Mouse (Mus musculus) liver, embryonic 14.5 days (tissue): ENCODE data around the gene Zfr. TPM values are rescaled to one million over a fixed set of nuclear protein-coding genes. Genes with fewer than 3 reads are reported as not detected.
"Not testable (repeated sequence)": the region's sequence is repeated elsewhere in the genome, so short reads cannot be mapped to it uniquely, and the experiment has no call there.

Source experiments
- ATAC-seq: fragments of 200-750 bp; cut with Nextera tagmentation; 2 replicates; pipeline ENCODE4 v1.8.0; 2017; ENCODE audit warnings: moderate number of reproducible peaks, mild to moderate bottlenecking, moderate library complexity; ENCODE audit not compliant: insufficient read depth
- DNase-seq, 3 experiments: peaks; one replicate each; pipeline ENCODE4 v3.0.0-alpha.2; 2012 to 2013; ENCODE audit warnings: low read depth in 3 of 3, low spot score in 3 of 3
- H3K27ac ChIP-seq: fragments of 300-500 bp; sonication (generic); 2 replicates; pipeline ENCODE4 v1.5.1; 2014; ENCODE audit warnings: moderate library complexity, mild to moderate bottlenecking, control low read depth, inconsistent platforms
- H3K27me3 ChIP-seq: fragments of 300-500 bp; sonication (generic); 2 replicates; pipeline ENCODE4 v1.6.1; 2014; ENCODE audit warnings: mild to moderate bottlenecking, low read length, moderate library complexity; ENCODE audit not compliant: control insufficient read depth, insufficient read depth
- H3K36me3 ChIP-seq: fragments of 300-500 bp; sonication (generic); replicated peaks from 2 replicates; pipeline ENCODE4 v1.6.1; 2014; ENCODE audit warnings: low read depth; ENCODE audit not compliant: control insufficient read depth, insufficient read depth
- H3K4me1 ChIP-seq, 2 experiments: fragments of 200-500 bp in 1 of 2; fragments of 300-500 bp in 1 of 2; sonication (generic) in 1 of 2; replicated peaks; 2 replicates each; pipeline ENCODE4 v1.6.1; 2012 to 2014; ENCODE audit warnings: antibody characterized with exemption in 1 of 2, inconsistent platforms in 1 of 2, low read length in 1 of 2; ENCODE audit not compliant: control insufficient read depth in 2 of 2, insufficient read depth in 2 of 2
- H3K4me2 ChIP-seq: fragments of 300-500 bp; sonication (generic); 2 replicates; pipeline ENCODE4 v1.6.1; 2014; ENCODE audit warnings: low read depth, mild to moderate bottlenecking, control low read depth, moderate library complexity
- H3K4me3 ChIP-seq, 2 experiments: fragments of 200-500 bp in 1 of 2; fragments of 300-500 bp in 1 of 2; sonication (generic) in 1 of 2; 2 replicates each; pipeline ENCODE4 v1.5.1; 2012 to 2014; ENCODE audit warnings: low read depth in 2 of 2, low read length in 2 of 2, mild to moderate bottlenecking in 2 of 2, control low read depth in 1 of 2, inconsistent platforms in 1 of 2, moderate library complexity in 1 of 2; ENCODE audit not compliant: insufficient read depth in 1 of 2
- H3K9ac ChIP-seq: fragments of 300-500 bp; sonication (generic); replicated peaks from 2 replicates; pipeline ENCODE4 v1.6.1; 2014; ENCODE audit warnings: mild to moderate bottlenecking, control low read depth, moderate library complexity
- H3K9me3 ChIP-seq: fragments of 300-500 bp; sonication (generic); 2 replicates; pipeline ENCODE4 v1.6.1; 2016; ENCODE audit warnings: low read length, mixed read lengths; ENCODE audit not compliant: control insufficient read depth
- CTCF ChIP-seq: IDR thresholded peaks from 2 replicates; pipeline ENCODE4 v1.5.1; 2016; ENCODE audit warnings: antibody characterized with exemption, low read depth, control low read depth
- EP300 ChIP-seq: IDR thresholded peaks from 2 replicates; pipeline ENCODE4 v1.6.1; 2016; ENCODE audit warnings: antibody characterized with exemption, low read depth
- WGBS: fragments of 180-500 bp; shearing (Covaris S2); extraction: QIAGEN DNeasy Blood & Tissue Kit; methylation state at CpG from one replicate; pipeline ENCODE4 v1.1.7; 2014; ENCODE audit not compliant: insufficient replicate concordance; 5-methylcytosine and 5-hydroxymethylcytosine counted together
- polyA plus RNA-seq, 2 experiments: library from polyadenylated mRNA; depleted of rRNA in 1 of 2; stranded (reverse) in 1 of 2; unstranded in 1 of 2; fragments of >200 nt; fragmentation: Nextera tagmentation in 1 of 2; extraction: Ambion mirVana in 1 of 2; gene quantifications; 2 replicates each; pipeline versions ENCODE4 v1.2.1 to v1.2.3; 2012 to 2014

The Zfr gene
- polyA plus RNA-seq, 2 experiments: 21.8 to 42.2 TPM

DNA sequence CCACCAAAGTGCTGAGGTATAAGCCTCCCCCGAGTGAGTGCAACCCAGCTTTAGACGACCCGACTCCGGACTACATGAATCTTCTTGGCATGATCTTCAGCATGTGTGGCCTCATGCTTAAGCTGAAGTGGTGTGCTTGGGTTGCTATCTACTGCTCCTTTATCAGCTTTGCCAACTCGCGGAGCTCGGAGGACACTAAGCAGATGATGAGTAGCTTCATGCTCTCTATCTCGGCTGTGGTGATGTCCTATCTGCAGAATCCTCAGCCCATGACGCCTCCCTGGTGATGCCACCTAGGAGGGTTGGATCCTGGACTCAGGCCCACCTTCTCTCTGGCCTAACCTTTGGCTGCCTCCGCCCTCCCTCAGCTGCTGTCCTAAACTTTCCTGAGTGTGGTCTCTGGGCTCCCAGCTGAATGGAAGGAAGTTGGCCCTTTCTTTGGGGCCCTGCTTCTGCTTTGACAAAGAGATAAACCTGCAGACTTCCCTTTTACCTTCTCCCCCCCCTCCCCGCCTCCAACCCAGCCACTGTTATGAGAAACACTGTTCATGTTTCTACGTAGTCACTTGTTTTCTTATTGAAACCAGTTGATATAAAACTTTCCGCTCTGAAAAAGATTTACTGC, 63.7 kb downstream of the Zfr start:
- not testable (repeated sequence) for H3K27me3 ChIP-seq, H3K4me2 ChIP-seq, DNase-seq, H3K27ac ChIP-seq, H3K4me3 ChIP-seq, H3K9me3 ChIP-seq, H3K9ac ChIP-seq
- peaks cover 2 to 11% of the 10 kb centered on the region in 2 experiments; a peak in 3 of 4 replicates for H3K4me1 ChIP-seq
- H3K36me3 ChIP-seq: peaks cover 43% of the 10 kb centered on the region
- 17% methylated on average over 13 of the region's 13 CpGs for WGBS
- peak; percentile 45 for TF ChIP-seq EP300
- ATAC-seq: peak; percentile 88

GRCm38 (mm10) chr15:12193880-12194816, 76.5 kb downstream of the Zfr start:
- TF ChIP-seq EP300 (peak; percentile 74), CTCF (no peak)
- H3K27me3 ChIP-seq: no peaks in the 10 kb centered on the region
- peak overlapping the region; percentile 77 for H3K27ac ChIP-seq
- 6% methylated on average over 25 of the region's 25 CpGs for WGBS
- peak; percentile 63 to 80 (median 69) for DNase-seq
- H3K4me1 ChIP-seq: peaks cover 24 to 37% of the 10 kb centered on the region in 2 experiments
- H3K4me3 ChIP-seq: peak overlapping the region; percentile 53 to 64
- peaks cover 3% of the 10 kb centered on the region; the same call in 1 of the 2 replicates for H3K36me3 ChIP-seq
- H3K4me2 ChIP-seq: peak overlapping the region; percentile 87
- peak overlapping the region; percentile 67 for H3K9ac ChIP-seq
- ATAC-seq: peak; percentile 75
- no peaks in the 10 kb centered on the region for H3K9me3 ChIP-seq

- TF ChIP-seq EP300: no peak
- TF ChIP-seq CTCF: no peak
- no peak for DNase-seq
Measured at GRCm38 (mm10) chr15:12194817-12195735, 77.4 kb downstream of the Zfr start.

GRCm38 (mm10) chr15:12195966-12196365, 78.3 kb downstream of the Zfr start:
- Histone ChIP-seq H3K4me1 (peaks cover 24 to 37% of the 10 kb centered on the region in 2 experiments), H3K4me2 (no peak overlapping the region), H3K27ac (no peak overlapping the region), H3K27me3 (no peaks in the 10 kb centered on the region), H3K9ac (no peak overlapping the region), H3K4me3 (no peak overlapping the region), H3K36me3 (no peaks in the 10 kb centered on the region; the same call in 1 of the 2 replicates), H3K9me3 (no peaks in the 10 kb centered on the region)
- ATAC-seq (no peak), DNase-seq (no peak)
- TF ChIP-seq CTCF (no peak), EP300 (no peak)
- whole genome bisulfite sequencing: 78% methylated on average over 6 of the region's 6 CpGs

More at GRCm38 (mm10) chr15:12194817-12195735, 77.4 kb downstream of the Zfr start:
- Histone ChIP-seq H3K36me3 (peaks cover 3% of the 10 kb centered on the region; the same call in 1 of the 2 replicates), H3K27ac (peak overlapping the region; percentile 77; the same call in 1 of the 2 replicates), H3K4me2 (peak overlapping the region; percentile 87), H3K4me1 (peaks cover 24 to 37% of the 10 kb centered on the region in 2 experiments), H3K9me3 (no peaks in the 10 kb centered on the region), H3K4me3 (peak overlapping the region; percentile 53 to 64), H3K9ac (peak overlapping the region; percentile 67), H3K27me3 (no peaks in the 10 kb centered on the region)
- 23% methylated on average over 20 of the region's 20 CpGs for WGBS
- ATAC-seq: no peak
